In genomic region chr14:68381741-68382140, GRCm38 (mm10) we compare ENCODE assay signal across 16 mouse cellular contexts.
DNase-seq lines count a peak whose midpoint lies in the region; ATAC-seq lines count a peak whose summit lies in the region.
"Had no signal": no experiment of that assay in that cellular context is flagged by ENCODE, and none has a peak within 500 bp of the region (broad histone marks: within the 10 kb centered on the region; RNA-seq: fewer than 3 reads in every experiment).

No protein-coding gene starts in this region.

- DNase-seq in embryo, embryonic 10.5 days (ENCODE audit: low spot score): peak; percentile 4
- no peak for DNase-seq in embryo, embryonic 9.5 days (ENCODE audit: extremely low spot score)
- peak; percentile 85 for DNase-seq in brain, adult 2 months (ENCODE audit: low read depth, low spot score)
- DNase-seq in hindbrain, embryonic 14.5 days (ENCODE audit: low spot score): no peak
- no peak for DNase-seq in urinary bladder, postnatal 14 days (ENCODE audit: low spot score)
- DNase-seq in heart, postnatal 10 days: no peak
- DNase-seq in urinary bladder, postnatal 25 days (ENCODE audit: low spot score): no peak
- DNase-seq: cerebellum, adult 18-20 months; gastrocnemius, postnatal 14 days; heart, postnatal 14 days; kidney, postnatal 10 days; thymus, postnatal 25 days had no signal

- no peak overlapping the region for H3K4me3 ChIP-seq in hindbrain, embryonic 14.5 days (replicated peaks; ENCODE audit: low read length)
- no peak overlapping the region for H3K4me3 ChIP-seq in neural tube, embryonic 13.5 days
- H3K4me3 ChIP-seq: embryonic facial prominence, embryonic 13.5 days; liver, embryonic 12.5 days had no signal

- H3K27ac ChIP-seq in hindbrain, embryonic 14.5 days: peak overlapping the region; percentile 12
- peak overlapping the region; percentile 70 for H3K27ac ChIP-seq in neural tube, embryonic 13.5 days (replicated peaks)
- H3K27ac ChIP-seq: embryonic facial prominence, embryonic 13.5 days; liver, embryonic 12.5 days had no signal

- WGBS in hindbrain, embryonic 14.5 days: 57% methylated on average over 7 of the region's 7 CpGs
- 59% methylated on average over 7 of the region's 7 CpGs for WGBS in neural tube, embryonic 13.5 days

- ATAC-seq in hindbrain, embryonic 14.5 days (ENCODE audit: low FRiP score): no peak
- no peak for ATAC-seq in neural tube, embryonic 13.5 days (ENCODE audit: low read depth)
- ATAC-seq: liver, embryonic 12.5 days had no signal

- H3K27me3 ChIP-seq in hindbrain, embryonic 14.5 days (ENCODE audit: control insufficient read depth, insufficient read depth, low read length): no peaks in the 10 kb centered on the region
- no peaks in the 10 kb centered on the region for H3K27me3 ChIP-seq in neural tube, embryonic 13.5 days
- H3K27me3 ChIP-seq: embryonic facial prominence, embryonic 13.5 days; liver, embryonic 12.5 days had no signal

- H3K9me3 ChIP-seq in hindbrain, embryonic 14.5 days (ENCODE audit: control insufficient read depth, low read length): no peaks in the 10 kb centered on the region
- H3K9me3 ChIP-seq in neural tube, embryonic 13.5 days: no peaks in the 10 kb centered on the region
- H3K9me3 ChIP-seq: embryonic facial prominence, embryonic 13.5 days; liver, embryonic 12.5 days had no signal

- H3K9ac ChIP-seq in hindbrain, embryonic 14.5 days: no peak overlapping the region
- no peak overlapping the region for H3K9ac ChIP-seq in neural tube, embryonic 13.5 days
- H3K9ac ChIP-seq: embryonic facial prominence, embryonic 13.5 days; liver, embryonic 12.5 days had no signal

- H3K4me1 ChIP-seq in hindbrain, embryonic 14.5 days (replicated peaks; ENCODE audit: control insufficient read depth, insufficient read depth, low read length): 0 out of 2 replicates have a peak, but pooled peaks cover 7% of the 10 kb centered on the region
- H3K4me1 ChIP-seq in neural tube, embryonic 13.5 days (replicated peaks): peaks cover 13% of the 10 kb centered on the region; the same call in 1 of the 2 replicates
- H3K4me1 ChIP-seq: embryonic facial prominence, embryonic 13.5 days; liver, embryonic 12.5 days had no signal

- intact Hi-C loops in heart, postnatal 10 days (cut with DNase I): no loop called here

- no peaks in the 10 kb centered on the region for H3K36me3 ChIP-seq in hindbrain, embryonic 14.5 days (replicated peaks; ENCODE audit: control insufficient read depth, insufficient read depth)
- H3K36me3 ChIP-seq in neural tube, embryonic 13.5 days: no peaks in the 10 kb centered on the region
- H3K36me3 ChIP-seq: embryonic facial prominence, embryonic 13.5 days; G1E; liver, embryonic 12.5 days had no signal

- H3K4me2 ChIP-seq in hindbrain, embryonic 14.5 days (replicated peaks): no peak overlapping the region
- no peak overlapping the region for H3K4me2 ChIP-seq in neural tube, embryonic 13.5 days
- H3K4me2 ChIP-seq: embryonic facial prominence, embryonic 13.5 days; liver, embryonic 12.5 days had no signal

Comparison
In these comparisons a context has a peak if more than half of its experiments do, and no peak if none do; other contexts are left out.
1. DNase-seq: peak in embryo, embryonic 10.5 days (single experiment) and brain, adult 2 months (single experiment); none in embryo, embryonic 9.5 days (single experiment), hindbrain, embryonic 14.5 days (single experiment), urinary bladder, postnatal 14 days (single experiment), heart, postnatal 10 days (0 of 2) and urinary bladder, postnatal 25 days (single experiment).